Mouse (Mus musculus) hindbrain, postnatal 0 days (tissue): Measurements from ENCODE around the gene Spata2. TPM values are rescaled to one million over a fixed set of nuclear protein-coding genes. Genes with fewer than 3 reads are reported as not detected.

Source experiments
- ATAC-seq: fragments of 200-750 bp; cut with Nextera tagmentation; 2 replicates; pipeline ENCODE4 v1.8.0; 2017; ENCODE audit warnings: mild to moderate bottlenecking, moderate TSS enrichment, moderate library complexity
- DNase-seq: peaks from one replicate; pipeline ENCODE4 v3.0.0-alpha.2; 2015; ENCODE audit warnings: low spot score
- H3K27ac ChIP-seq: fragments of 300-500 bp; sonication (generic); 2 replicates; pipeline ENCODE4 v1.5.1; 2014; ENCODE audit warnings: mild to moderate bottlenecking
- H3K27me3 ChIP-seq: fragments of 300-500 bp; sonication (generic); 2 replicates; pipeline ENCODE4 v1.6.1; 2014; ENCODE audit warnings: low read length, mixed read lengths; ENCODE audit not compliant: insufficient read depth
- H3K36me3 ChIP-seq: fragments of 300-500 bp; sonication (generic); 2 replicates; pipeline ENCODE4 v1.6.1; 2014; ENCODE audit warnings: low read length, mixed read lengths; ENCODE audit not compliant: insufficient read depth
- H3K4me1 ChIP-seq: fragments of 300-500 bp; sonication (generic); 2 replicates; pipeline ENCODE4 v1.6.1; 2014; ENCODE audit warnings: antibody characterized with exemption, low read length, mixed read lengths; ENCODE audit not compliant: insufficient read depth
- H3K4me2 ChIP-seq: fragments of 300-500 bp; sonication (generic); 2 replicates; pipeline ENCODE4 v1.6.1; 2014; ENCODE audit warnings: low read depth, mild to moderate bottlenecking, low read length, moderate library complexity, mixed read lengths
- H3K4me3 ChIP-seq: fragments of 300-500 bp; sonication (generic); 2 replicates; pipeline ENCODE4 v1.5.1; 2014; ENCODE audit warnings: low read length
- H3K9ac ChIP-seq: fragments of 300-500 bp; sonication (generic); replicated peaks from 2 replicates; pipeline ENCODE4 v1.6.1; 2014; ENCODE audit warnings: mild to moderate bottlenecking, low read length, moderate library complexity, mixed read lengths
- H3K9me3 ChIP-seq: fragments of 300-500 bp; sonication (generic); 2 replicates; pipeline ENCODE4 v1.6.1; 2016; ENCODE audit warnings: low read length, mixed read lengths
- CTCF ChIP-seq: IDR thresholded peaks from 2 replicates; pipeline ENCODE4 v1.5.1; 2016; ENCODE audit warnings: antibody characterized with exemption, control low read depth, low read depth
- WGBS: fragments of 180-500 bp; shearing (Covaris S2); extraction: QIAGEN DNeasy Blood & Tissue Kit; methylation state at CpG from one replicate; pipeline ENCODE4 v1.1.7; 2014; 5-methylcytosine and 5-hydroxymethylcytosine counted together
- polyA plus RNA-seq: library from polyadenylated mRNA; unstranded; fragments of >200 nt; fragmentation: Nextera tagmentation; extraction: Ambion mirVana; gene quantifications from 2 replicates; pipeline ENCODE4 v1.2.1, GENCODE M21; 2015
- total RNA-seq: library from RNA; depleted of rRNA; stranded (reverse); fragments of >200 nt; gene quantifications from 2 replicates; pipeline ENCODE4 v1.2.3, GENCODE M21; 2014

Gene Spata2
- total and polyA plus RNA-seq, 2 experiments from 2014 or later: 29.4 to 41.3 TPM

GRCm38 (mm10) chr2:167532131-167532530 lies 39.4 kb upstream of the Spata2 start:
- Histone ChIP-seq H3K4me3 (no peak overlapping the region), H3K27ac (no peak overlapping the region), H3K4me1 (no peaks in the 10 kb centered on the region), H3K27me3 (peaks cover 8% of the 10 kb centered on the region; the same call in 1 of the 2 replicates), H3K4me2 (no peak overlapping the region), H3K36me3 (no peaks in the 10 kb centered on the region), H3K9me3 (no peaks in the 10 kb centered on the region), H3K9ac (no peak overlapping the region)
- TF ChIP-seq CTCF: peak; percentile 96
- ATAC-seq (no peak), DNase-seq (peak; percentile 67)
- WGBS: 19% methylated on average over 13 of the region's 13 CpGs

- WGBS: 80% methylated on average over 4 of the region's 4 CpGs
- ATAC-seq (no peak), DNase-seq (no peak)
Observed at GRCm38 (mm10) chr2:167530536-167530935, 37.8 kb upstream of the Spata2 start.

DNA sequence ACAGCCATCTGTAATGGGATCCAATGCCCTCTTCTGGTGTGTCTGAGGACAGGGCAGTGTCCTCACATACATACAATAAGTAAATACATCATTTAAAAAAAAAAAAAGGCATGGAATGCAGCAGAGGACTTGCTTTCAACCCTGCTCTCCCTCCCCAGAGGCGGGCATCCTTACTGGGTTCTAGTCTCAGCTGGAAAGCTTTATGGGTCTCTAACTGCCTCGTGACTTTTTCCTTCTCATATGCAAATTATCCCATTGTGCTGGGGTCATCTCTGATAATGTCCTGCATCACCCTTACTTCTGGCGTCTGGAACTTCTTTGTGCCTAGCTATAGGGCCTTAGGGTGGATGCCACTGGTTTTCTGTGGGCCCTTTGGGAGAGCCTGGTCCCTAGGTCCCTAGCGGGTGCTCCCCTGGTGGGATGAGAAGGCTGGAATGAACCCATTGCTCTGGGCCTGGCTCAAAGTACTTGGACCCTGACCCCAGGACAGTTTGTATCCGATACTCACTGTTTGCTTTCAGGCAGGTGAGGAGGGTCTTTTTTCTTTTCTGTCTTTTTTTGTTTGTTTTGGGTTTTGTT lies 37.3 kb upstream of the Spata2 start:
- H3K4me1 ChIP-seq: no peaks in the 10 kb centered on the region
- H3K4me3 ChIP-seq: no peak overlapping the region
- no peaks in the 10 kb centered on the region for H3K9me3 ChIP-seq
- 28% methylated on average over 5 of the region's 5 CpGs for WGBS
- H3K9ac ChIP-seq: no peak overlapping the region
- no peak overlapping the region for H3K4me2 ChIP-seq
- no peak overlapping the region for H3K27ac ChIP-seq
- no peak for ATAC-seq
- no peaks in the 10 kb centered on the region for H3K36me3 ChIP-seq
- TF ChIP-seq CTCF: no peak
- DNase-seq: no peak
- H3K27me3 ChIP-seq: peaks cover 3% of the 10 kb centered on the region; the same call in 1 of the 2 replicates

More at GRCm38 (mm10) chr2:167530536-167530935, 37.8 kb upstream of the Spata2 start:
- H3K36me3 ChIP-seq: no peaks in the 10 kb centered on the region
- H3K9ac ChIP-seq: no peak overlapping the region
- H3K27ac ChIP-seq: no peak overlapping the region
- H3K4me2 ChIP-seq: no peak overlapping the region
- no peaks in the 10 kb centered on the region for H3K9me3 ChIP-seq
- TF ChIP-seq CTCF: no peak
- H3K4me1 ChIP-seq: no peaks in the 10 kb centered on the region
- H3K4me3 ChIP-seq: no peak overlapping the region
- H3K27me3 ChIP-seq: peaks cover 6% of the 10 kb centered on the region; the same call in 1 of the 2 replicates

DNA sequence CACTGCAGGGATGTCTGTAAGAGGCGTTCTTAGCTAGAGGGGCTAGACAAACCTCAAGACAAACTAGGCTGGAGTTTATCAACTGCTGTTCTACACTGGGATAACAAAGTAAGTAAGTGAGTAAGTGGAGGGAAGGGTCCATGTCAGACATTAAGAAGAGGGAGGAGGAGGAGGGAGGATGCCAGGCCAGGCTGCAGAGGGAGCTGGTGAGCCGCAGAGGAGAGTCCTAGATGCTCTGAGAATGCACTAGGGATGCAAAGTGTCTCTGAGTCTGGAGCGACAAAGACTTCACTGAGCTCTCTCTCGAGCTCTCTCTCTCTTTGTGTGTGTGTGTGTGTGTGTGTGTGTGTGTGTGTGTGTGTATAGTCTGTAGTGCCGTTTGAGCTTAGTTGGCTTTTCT lies 35.6 kb upstream of the Spata2 start:
- Histone ChIP-seq H3K27ac (no peak overlapping the region), H3K4me2 (no peak overlapping the region), H3K4me1 (no peaks in the 10 kb centered on the region), H3K27me3 (no peaks in the 10 kb centered on the region), H3K9ac (no peak overlapping the region), H3K9me3 (no peaks in the 10 kb centered on the region), H3K36me3 (no peaks in the 10 kb centered on the region), H3K4me3 (no peak overlapping the region)
- WGBS: 16% methylated on average over 5 of the region's 5 CpGs
- TF ChIP-seq CTCF: peak; percentile 66
- DNase-seq (no peak), ATAC-seq (peak; percentile 27; the same call in 1 of the 2 replicates)

DNA sequence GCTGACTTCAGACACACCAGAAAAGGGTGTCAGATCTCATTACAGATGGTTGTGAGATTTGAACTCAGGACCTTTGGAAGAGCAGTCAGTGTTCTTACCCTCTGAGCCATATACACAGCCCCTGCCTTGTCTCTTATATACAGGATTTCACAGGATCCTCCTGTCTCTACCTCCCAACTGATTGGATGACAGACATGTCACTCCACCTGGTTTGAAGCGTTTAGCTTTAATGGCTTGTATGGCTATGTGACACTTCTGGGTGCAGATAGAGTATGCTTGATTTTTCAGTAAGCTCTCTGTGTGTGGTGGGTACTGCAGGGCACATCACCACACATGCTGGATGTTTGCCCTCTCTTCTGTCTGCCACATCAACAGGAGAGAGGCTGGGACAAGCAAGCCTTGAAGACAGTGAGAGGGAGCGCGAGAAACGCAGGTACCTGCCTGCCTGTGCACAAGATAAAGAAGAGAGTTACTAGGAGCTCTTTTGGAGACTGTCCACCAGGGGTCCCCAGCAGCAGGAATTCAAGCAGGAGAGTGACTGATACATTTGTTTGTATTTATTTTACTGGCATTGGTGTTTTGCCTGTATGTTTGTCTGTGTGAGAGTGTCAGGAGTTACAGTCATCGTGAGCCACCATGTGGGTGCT lies 27.0 kb upstream of the Spata2 start:
- no peak overlapping the region for H3K9ac ChIP-seq
- H3K27me3 ChIP-seq: no peaks in the 10 kb centered on the region
- WGBS: 75% methylated on average over 5 of the region's 5 CpGs
- H3K9me3 ChIP-seq: no peaks in the 10 kb centered on the region
- DNase-seq (no peak), ATAC-seq (no peak)
- peaks cover 30% of the 10 kb centered on the region for H3K36me3 ChIP-seq
- no peak overlapping the region for H3K4me3 ChIP-seq
- TF ChIP-seq CTCF: peak; percentile 56
- no peak overlapping the region for H3K27ac ChIP-seq
- no peak overlapping the region for H3K4me2 ChIP-seq
- no peaks in the 10 kb centered on the region for H3K4me1 ChIP-seq

GRCm38 (mm10) chr2:167515688-167516087 lies 23.0 kb upstream of the Spata2 start:
- peaks cover 67% of the 10 kb centered on the region for H3K36me3 ChIP-seq
- WGBS: 90% methylated on average over 5 of the region's 5 CpGs
- ATAC-seq: no peak
- no peak for TF ChIP-seq CTCF
- no peak for DNase-seq
- no peak overlapping the region for H3K27ac ChIP-seq
- H3K4me1 ChIP-seq: no peaks in the 10 kb centered on the region
- H3K27me3 ChIP-seq: no peaks in the 10 kb centered on the region
- H3K9ac ChIP-seq: no peak overlapping the region
- H3K9me3 ChIP-seq: no peaks in the 10 kb centered on the region
- H3K4me3 ChIP-seq: no peak overlapping the region
- H3K4me2 ChIP-seq: no peak overlapping the region

DNA sequence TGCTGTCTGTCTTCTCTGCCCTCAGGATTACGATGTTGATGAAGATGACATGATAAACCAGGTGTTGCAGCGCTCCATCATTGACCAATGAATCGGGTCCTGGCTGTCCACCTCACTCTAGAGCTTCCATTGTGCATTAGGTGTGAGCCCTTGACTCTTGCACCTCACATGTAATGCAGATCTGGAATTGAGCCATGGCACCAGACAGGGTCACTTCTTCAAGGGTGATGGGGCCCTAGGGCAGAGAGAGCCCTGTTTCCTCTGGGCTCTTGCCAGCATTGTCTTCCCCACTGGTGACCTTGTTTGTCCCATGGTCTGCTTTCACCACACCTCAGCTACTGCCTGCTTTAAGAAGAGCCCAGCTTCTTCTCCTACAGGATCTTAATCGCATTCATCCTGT lies 22.0 kb upstream of the Spata2 start:
- WGBS: 98% methylated on average over 4 of the region's 4 CpGs
- Histone ChIP-seq H3K27me3 (no peaks in the 10 kb centered on the region), H3K36me3 (peaks cover 71% of the 10 kb centered on the region), H3K27ac (no peak overlapping the region), H3K9me3 (no peaks in the 10 kb centered on the region), H3K9ac (no peak overlapping the region), H3K4me1 (no peaks in the 10 kb centered on the region), H3K4me2 (no peak overlapping the region), H3K4me3 (no peak overlapping the region)
- TF ChIP-seq CTCF: no peak
- ATAC-seq (no peak), DNase-seq (no peak)
